Mouse (Mus musculus): ENCODE results near the gene Fbxl4.

DNA sequence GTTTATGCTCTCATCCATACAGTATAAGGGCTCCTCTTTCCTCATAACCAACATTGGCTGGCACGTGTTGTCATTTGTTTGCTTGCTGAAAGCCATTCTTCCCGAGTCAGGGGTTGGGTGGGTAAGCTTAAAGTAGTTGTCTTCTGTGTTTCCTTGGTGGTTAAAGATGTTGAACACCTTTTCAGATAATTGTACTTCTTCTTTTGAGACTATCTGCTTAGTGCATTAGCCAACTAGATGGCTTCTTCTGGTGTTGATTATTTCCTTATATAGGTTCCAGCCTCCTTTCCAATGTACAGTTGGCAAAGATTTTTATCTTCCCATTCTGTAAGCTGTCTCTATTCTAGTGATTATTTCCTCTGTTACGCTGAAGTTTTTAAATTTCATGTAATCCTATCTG is 70.8 kb downstream of the Fbxl4 start:
- TF ChIP-seq CTCF (IDR thresholded peaks at IDR 0.05; ENCODE audit: insufficient read depth, low read length) (no peak), POLR2A (IDR thresholded peaks at IDR 0.05; ENCODE audit: borderline replicate concordance, extremely low read depth, low read depth, low read length) (no peak)

Data from lung, adult 2 months (tissue).